Mouse (Mus musculus): ENCODE measurements at regions not wholly inside any gene's neighbourhood (a gene's known extent, or its start where the extent isn't known, plus 50 kb on each side); places are given as distances from the start of the nearest gene placed in this dataset.
A peak's percentile ranks its signal among the peaks of the same experiment; 100 is the strongest.

- DNase-seq (ENCODE audit: low read depth, low spot score) = no peak
Observed at GRCm38 (mm10) chr8:102575523-102575922, 209.9 kb downstream of the Cdh11 start.

GRCm38 (mm10) chr8:102567779-102568178 is 217.7 kb downstream of the Cdh11 start:
- peak; percentile 26 for DNase-seq (ENCODE audit: low read depth, low spot score)

GRCm38 (mm10) chr8:102554213-102554612 is 231.2 kb downstream of the Cdh11 start:
- no peak for DNase-seq (ENCODE audit: low read depth, low spot score)

- DNase-seq (ENCODE audit: low read depth, low spot score) = peak; percentile 77
Observed at GRCm38 (mm10) chr8:102553348-102553935, 232.0 kb downstream of the Cdh11 start.

GRCm38 (mm10) chr8:102538886-102539285 is 246.6 kb downstream of the Cdh11 start:
- DNase-seq (ENCODE audit: low read depth, low spot score) = no peak

GRCm38 (mm10) chr8:102538068-102538467 is 247.4 kb downstream of the Cdh11 start:
- DNase-seq (ENCODE audit: low read depth, low spot score) = no peak

GRCm38 (mm10) chr8:102518446-102518845 is 267.0 kb downstream of the Cdh11 start:
- DNase-seq (ENCODE audit: low read depth, low spot score) = no peak

GRCm38 (mm10) chr8:102515748-102516147 is 269.7 kb downstream of the Cdh11 start:
- DNase-seq (ENCODE audit: low read depth, low spot score) = no peak

GRCm38 (mm10) chr8:102514805-102515424 is 270.5 kb downstream of the Cdh11 start:
- no peak for DNase-seq (ENCODE audit: low read depth, low spot score)

GRCm38 (mm10) chr8:102500751-102501150 is 284.7 kb downstream of the Cdh11 start:
- no peak for DNase-seq (ENCODE audit: low read depth, low spot score)

GRCm38 (mm10) chr8:102500202-102500601 is 285.2 kb downstream of the Cdh11 start:
- no peak for DNase-seq (ENCODE audit: low read depth, low spot score)

- DNase-seq (ENCODE audit: low read depth, low spot score) = no peak
Observed at GRCm38 (mm10) chr8:102499091-102499490, 286.4 kb downstream of the Cdh11 start.

GRCm38 (mm10) chr8:102497160-102497559 is 288.3 kb downstream of the Cdh11 start:
- DNase-seq (ENCODE audit: low read depth, low spot score) = no peak

GRCm38 (mm10) chr8:102496698-102497097 is 288.7 kb downstream of the Cdh11 start:
- no peak for DNase-seq (ENCODE audit: low read depth, low spot score)

GRCm38 (mm10) chr8:102496021-102496420 is 289.4 kb downstream of the Cdh11 start:
- no peak for DNase-seq (ENCODE audit: low read depth, low spot score)

- DNase-seq (ENCODE audit: low read depth, low spot score) = no peak
Observed at GRCm38 (mm10) chr8:102491015-102491414, 294.4 kb downstream of the Cdh11 start.

GRCm38 (mm10) chr8:102488284-102488683 is 297.2 kb downstream of the Cdh11 start:
- DNase-seq (ENCODE audit: low read depth, low spot score) = peak; percentile 65

- DNase-seq (ENCODE audit: low read depth, low spot score) = peak; percentile 93
Observed at GRCm38 (mm10) chr8:102487796-102488195, 297.6 kb downstream of the Cdh11 start.

GRCm38 (mm10) chr8:102475166-102475802 is 310.2 kb downstream of the Cdh11 start:
- DNase-seq (ENCODE audit: low read depth, low spot score) = no peak

GRCm38 (mm10) chr8:102474192-102474591 is 311.2 kb downstream of the Cdh11 start:
- DNase-seq (ENCODE audit: low read depth, low spot score) = peak; percentile 26

- DNase-seq (ENCODE audit: low read depth, low spot score) = no peak
Observed at GRCm38 (mm10) chr8:102471352-102471751, 314.1 kb downstream of the Cdh11 start.

- no peak for DNase-seq (ENCODE audit: low read depth, low spot score)
Observed at GRCm38 (mm10) chr8:102462601-102463000, 322.8 kb downstream of the Cdh11 start.

GRCm38 (mm10) chr8:102443006-102443405 is 342.4 kb downstream of the Cdh11 start:
- DNase-seq (ENCODE audit: low read depth, low spot score) = no peak
